Mouse (Mus musculus) spleen, adult 2 months (tissue): Measurements from ENCODE around the gene Pitpnm2. TPM values are rescaled to one million over a fixed set of nuclear protein-coding genes. Genes with fewer than 3 reads are reported as not detected.

Experiments
- DNase-seq, 2 experiments: peaks; one replicate each; pipeline versions ENCODE4 v3.0.0 to v3.0.0-alpha.2; 2012 to 2021; ENCODE audit warnings: low spot score in 2 of 2, low read depth in 1 of 2
- H3K27ac ChIP-seq: fragments of 200-500 bp; 2 replicates; pipeline ENCODE4 v1.5.1; 2012; ENCODE audit warnings: low read length, inconsistent platforms; ENCODE audit not compliant: insufficient read depth
- H3K27me3 ChIP-seq: fragments of 200-500 bp; 2 replicates; pipeline ENCODE4 v1.6.1; 2012; ENCODE audit warnings: mild to moderate bottlenecking, moderate library complexity, low read length, inconsistent platforms; ENCODE audit not compliant: control insufficient read depth, insufficient read depth
- H3K36me3 ChIP-seq: fragments of 200-500 bp; 2 replicates; pipeline ENCODE4 v1.6.1; 2012; ENCODE audit warnings: mild to moderate bottlenecking, low read length, inconsistent platforms; ENCODE audit not compliant: control insufficient read depth, insufficient read depth
- H3K4me1 ChIP-seq: fragments of 200-500 bp; 2 replicates; pipeline ENCODE4 v1.6.1; 2011; ENCODE audit warnings: inconsistent platforms; ENCODE audit not compliant: control insufficient read depth, insufficient read depth, insufficient read length
- H3K4me3 ChIP-seq: fragments of 200-500 bp; 2 replicates; pipeline ENCODE4 v1.5.1; 2011; ENCODE audit warnings: mild to moderate bottlenecking, inconsistent platforms; ENCODE audit not compliant: insufficient read depth, insufficient read length; ENCODE audit errors: extremely low read depth
- CTCF ChIP-seq: fragments of 200-500 bp; IDR thresholded peaks from 2 replicates; pipeline ENCODE4 v1.5.1; 2011; ENCODE audit warnings: mild to moderate bottlenecking, inconsistent platforms; ENCODE audit not compliant: insufficient read depth, insufficient read length, insufficient replicate concordance; ENCODE audit errors: extremely low read depth
- POLR2A ChIP-seq: fragments of 200-500 bp; IDR thresholded peaks from 2 replicates; pipeline ENCODE4 v1.6.1; 2011; ENCODE audit warnings: low read depth, low read length, inconsistent platforms
- WGBS: fragments of 180-500 bp; shearing (Covaris S2); methylation state at CpG from one replicate; pipeline ENCODE4 v1.1.7; 2018; 5-methylcytosine and 5-hydroxymethylcytosine counted together
- polyA plus RNA-seq: library from polyadenylated mRNA; depleted of rRNA; stranded (reverse); fragments of >200 nt; gene quantifications from 2 replicates; pipeline ENCODE4 v1.2.3, GENCODE M21; 2012

Gene Pitpnm2
- polyA plus RNA-seq, 1 experiment, result 65.8 TPM

DNA sequence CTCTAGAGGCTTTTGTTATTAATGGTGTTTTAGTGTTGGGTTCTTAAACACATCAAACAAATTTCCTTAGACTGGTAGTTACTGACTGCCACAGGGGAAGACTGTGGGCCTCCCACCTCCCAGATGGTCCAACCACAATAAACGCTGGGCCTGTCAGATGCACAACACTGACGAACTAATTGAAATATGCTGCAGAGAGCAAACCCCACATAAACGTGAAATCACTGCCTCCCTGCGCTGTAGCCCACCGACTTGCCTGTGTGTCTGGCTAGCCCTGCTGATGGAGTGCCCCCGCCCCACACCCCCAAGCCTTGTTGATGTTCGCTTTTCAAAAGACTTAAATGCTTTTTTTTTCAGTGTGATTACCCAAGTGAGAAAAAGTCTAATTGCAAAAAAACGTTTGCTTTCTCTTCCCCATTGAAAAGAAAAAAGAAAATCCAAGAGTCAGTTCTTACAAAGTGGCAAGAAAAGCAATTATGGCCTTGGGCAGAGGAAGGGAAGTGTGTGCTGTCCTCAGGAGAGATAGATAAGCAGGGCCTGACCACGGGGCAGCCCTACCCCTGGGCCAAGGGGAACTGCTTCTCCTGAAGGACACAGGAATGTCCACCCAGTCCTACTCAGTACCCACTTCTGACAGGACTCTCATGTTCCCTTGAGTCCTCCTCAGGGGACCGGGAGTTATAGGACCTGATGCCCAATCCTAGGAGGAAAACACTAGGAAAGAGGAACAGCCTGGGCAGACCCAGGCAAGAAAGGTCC is 7.7 kb downstream of the Pitpnm2 start:
- no peak for DNase-seq
- peak overlapping the region; percentile 68 for H3K27ac ChIP-seq
- no peak for TF ChIP-seq CTCF
- TF ChIP-seq POLR2A, result no peak
- no peak overlapping the region for H3K4me3 ChIP-seq
- WGBS, result 25% methylated on average over 10 of the region's 10 CpGs
- no peaks in the 10 kb centered on the region for H3K27me3 ChIP-seq
- H3K4me1 ChIP-seq, result peaks cover 10% of the 10 kb centered on the region; the same call in 1 of the 2 replicates
- H3K36me3 ChIP-seq, result peaks cover 2% of the 10 kb centered on the region; the same call in 1 of the 2 replicates

DNA sequence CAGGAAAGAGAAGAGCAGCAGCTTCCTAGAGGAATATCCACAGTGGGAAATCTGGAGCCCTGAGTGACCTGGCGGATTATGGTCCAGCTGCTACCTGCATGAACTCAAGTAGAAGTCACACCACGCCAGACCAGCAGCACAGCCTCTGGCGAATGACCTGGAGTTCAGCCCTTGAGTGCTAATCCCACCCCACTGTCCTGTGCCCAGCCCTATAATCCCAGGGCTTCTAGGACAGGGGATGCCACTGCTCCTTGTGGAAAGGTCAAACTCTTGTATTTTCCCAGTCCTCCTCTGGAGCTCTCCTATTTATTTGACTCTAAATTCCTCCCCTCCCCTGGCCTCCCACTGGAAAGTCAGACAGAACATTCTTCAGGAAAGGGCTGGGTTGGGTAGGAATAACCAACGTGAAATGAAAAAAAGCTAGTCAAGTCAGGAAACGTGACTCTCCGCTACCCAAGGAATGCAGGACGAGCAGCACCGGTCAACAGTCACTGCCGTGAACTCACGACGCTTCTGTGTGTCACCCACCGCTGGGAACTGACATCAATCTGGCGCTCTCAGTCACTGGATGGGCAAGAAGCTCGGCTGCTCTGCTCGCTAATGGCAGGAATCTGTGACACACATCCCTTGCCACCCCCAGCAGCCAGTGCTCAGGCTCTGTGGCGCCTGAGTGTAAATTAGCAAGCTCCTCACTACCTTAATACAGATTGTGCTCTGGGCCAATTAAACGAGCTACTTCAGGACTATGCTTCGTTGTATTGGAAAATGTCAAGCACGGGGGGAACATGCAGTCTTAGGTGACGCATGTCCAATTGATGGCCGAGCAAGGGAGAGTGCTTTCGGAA is 8.5 kb downstream of the Pitpnm2 start:
- DNase-seq, result no peak
- TF ChIP-seq POLR2A (no peak), CTCF (no peak)
- WGBS, result 56% methylated on average over 22 of the region's 22 CpGs

DNA sequence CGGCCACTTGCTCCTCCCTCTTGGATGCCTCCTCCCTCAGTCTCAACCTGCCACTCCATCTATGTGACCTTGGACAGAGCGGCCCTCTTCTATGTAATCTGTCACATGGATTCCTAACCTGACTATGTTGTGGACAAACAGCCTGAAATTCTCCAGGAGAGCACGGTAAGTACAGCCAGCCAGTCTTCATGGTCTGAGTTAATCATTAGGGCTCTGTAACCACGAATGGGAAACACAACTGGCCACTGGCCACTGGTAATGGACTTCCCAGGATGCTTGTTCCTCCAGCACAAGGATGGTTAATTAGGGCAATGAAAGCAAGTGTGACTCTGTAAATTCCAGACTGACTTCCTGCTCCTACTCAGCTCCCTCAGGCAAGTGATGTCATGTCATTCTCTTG is 13.4 kb downstream of the Pitpnm2 start:
- Histone ChIP-seq H3K4me1 (peaks cover 24% of the 10 kb centered on the region; the same call in 1 of the 2 replicates), H3K27ac (no peak overlapping the region), H3K4me3 (no peak overlapping the region), H3K27me3 (no peaks in the 10 kb centered on the region), H3K36me3 (no peaks in the 10 kb centered on the region)
- DNase-seq, result no peak
- TF ChIP-seq POLR2A, result no peak
- no peak for TF ChIP-seq CTCF
- WGBS, result 87% methylated on average over 4 of the region's 4 CpGs

More for the DNA sequence above, 8.5 kb downstream of the Pitpnm2 start:
- no peaks in the 10 kb centered on the region for H3K27me3 ChIP-seq
- peaks cover 10% of the 10 kb centered on the region; the same call in 1 of the 2 replicates for H3K4me1 ChIP-seq
- no peak overlapping the region for H3K4me3 ChIP-seq
- peaks cover 2% of the 10 kb centered on the region; the same call in 1 of the 2 replicates for H3K36me3 ChIP-seq
- no peak overlapping the region for H3K27ac ChIP-seq

DNA sequence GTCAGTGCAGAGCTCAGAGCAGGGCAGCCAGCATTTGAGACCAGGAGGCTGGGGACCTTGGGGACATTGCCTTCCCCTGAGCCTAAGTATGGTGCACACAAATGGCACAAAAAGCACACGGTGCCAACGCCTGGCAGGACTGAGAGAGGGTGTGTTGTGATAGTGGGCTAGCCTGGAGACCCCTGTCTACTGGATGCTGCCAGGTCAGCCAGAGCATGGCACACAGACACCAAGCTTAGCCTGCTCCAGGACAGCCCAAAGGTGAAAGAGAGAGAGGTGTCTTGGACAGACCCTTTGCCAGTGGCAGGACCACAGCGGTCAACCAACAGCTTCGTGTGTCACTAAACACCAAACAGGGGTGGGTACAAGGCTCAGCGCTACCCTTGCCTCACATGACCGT is 14.8 kb downstream of the Pitpnm2 start:
- no peak overlapping the region for H3K4me3 ChIP-seq
- H3K36me3 ChIP-seq, result no peaks in the 10 kb centered on the region
- WGBS, result 95% methylated on average over 6 of the region's 6 CpGs
- H3K27ac ChIP-seq, result no peak overlapping the region
- H3K4me1 ChIP-seq, result peaks cover 24% of the 10 kb centered on the region; the same call in 1 of the 2 replicates
- no peak for DNase-seq
- no peaks in the 10 kb centered on the region for H3K27me3 ChIP-seq
- TF ChIP-seq POLR2A (no peak), CTCF (no peak)

DNA sequence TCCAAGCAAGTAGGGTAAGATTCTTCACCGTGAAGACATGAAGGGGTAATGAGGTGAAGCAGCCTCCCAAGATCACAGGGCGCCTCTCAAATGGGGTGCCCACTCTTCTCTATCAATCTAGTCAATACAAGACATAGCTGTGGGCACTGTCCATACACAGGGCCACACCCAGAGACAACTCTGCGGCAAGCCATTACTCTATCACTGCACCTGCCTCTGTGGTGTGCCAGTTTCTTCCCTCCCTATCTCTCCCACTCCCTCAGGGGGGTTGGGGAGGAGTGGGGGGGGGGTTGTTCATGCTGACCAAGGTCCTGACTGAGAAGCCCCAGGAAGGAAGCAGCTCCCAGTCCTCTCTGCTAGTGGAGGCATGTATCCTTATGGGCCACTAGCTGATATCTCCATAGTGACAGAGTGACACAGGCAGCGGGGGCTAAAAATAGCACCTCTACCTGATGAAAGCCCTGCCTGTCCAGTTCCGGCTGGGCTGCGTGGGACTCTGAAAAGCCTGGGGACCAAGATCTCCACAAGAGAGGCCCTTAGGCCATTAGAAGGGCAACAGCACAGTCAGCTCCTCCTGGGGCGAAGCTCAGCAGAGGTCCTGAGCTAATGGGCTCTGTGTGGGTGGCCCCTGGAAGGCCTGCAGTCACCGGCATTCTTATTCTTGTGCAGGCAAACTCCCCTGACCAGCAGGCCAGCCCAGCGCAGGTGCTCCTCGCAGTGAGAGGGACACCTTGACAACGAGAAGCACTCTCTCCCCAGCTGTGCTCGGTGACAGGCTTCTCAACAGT is 15.5 kb downstream of the Pitpnm2 start:
- Histone ChIP-seq H3K27ac (no peak overlapping the region), H3K36me3 (no peaks in the 10 kb centered on the region)

DNA sequence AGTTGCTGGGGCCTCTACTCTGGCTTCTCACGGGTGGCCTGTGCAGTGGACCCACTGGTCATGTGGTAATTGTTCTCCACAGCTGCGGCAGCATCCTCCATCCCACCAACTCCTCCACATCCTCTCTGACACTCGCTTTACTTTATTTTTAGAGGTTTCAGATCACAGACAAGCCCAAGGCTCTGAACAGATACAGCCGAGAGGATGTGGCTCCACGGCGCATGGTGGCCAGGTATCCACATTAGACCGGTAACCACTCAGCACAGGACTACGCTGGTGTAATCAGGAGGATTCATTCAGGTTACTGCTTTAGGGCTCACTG is 16.5 kb downstream of the Pitpnm2 start:
- WGBS, result 34% methylated on average over 8 of the region's 8 CpGs
- no peak for TF ChIP-seq POLR2A
- no peak for TF ChIP-seq CTCF
- Histone ChIP-seq H3K27me3 (no peaks in the 10 kb centered on the region), H3K4me1 (peaks cover 24% of the 10 kb centered on the region; the same call in 1 of the 2 replicates), H3K36me3 (no peaks in the 10 kb centered on the region), H3K27ac (0 out of 2 replicates have a peak overlapping the region, but pooled peaks have one; percentile 10), H3K4me3 (no peak overlapping the region)
- DNase-seq, result peak in 1 of 2 experiments; percentile 26

More for the DNA sequence above, 15.5 kb downstream of the Pitpnm2 start:
- Histone ChIP-seq H3K4me1 (peaks cover 24% of the 10 kb centered on the region; the same call in 1 of the 2 replicates), H3K4me3 (no peak overlapping the region), H3K27me3 (no peaks in the 10 kb centered on the region)
- WGBS, result 73% methylated on average over 12 of the region's 12 CpGs
- DNase-seq, result no peak
- TF ChIP-seq CTCF, result no peak
- no peak for TF ChIP-seq POLR2A
